Mouse (Mus musculus) lung, adult 2 months (tissue): ENCODE data around the gene Brd2.

Experiments used
- CTCF ChIP-seq: fragments of 200-500 bp; IDR thresholded peaks from 2 replicates; pipeline ENCODE4 v1.5.1; 2011; ENCODE audit warnings: mild to moderate bottlenecking, low read length, control low read depth; ENCODE audit not compliant: insufficient read depth
- POLR2A ChIP-seq: fragments of 200-500 bp; IDR thresholded peaks from 2 replicates; pipeline ENCODE4 v1.6.1; 2011; ENCODE audit warnings: low read depth, mild to moderate bottlenecking, control low read depth, low read length, borderline replicate concordance; ENCODE audit errors: extremely low read depth

GRCm38 (mm10) chr17:34143461-34143860 is 21.0 kb upstream of the Brd2 start:
- TF ChIP-seq CTCF (no peak), POLR2A (no peak)
